Mouse (Mus musculus) hindbrain, embryonic 10.5 days (tissue): Measurements from ENCODE around the gene Tmem50b. TPM values are rescaled to one million over a fixed set of nuclear protein-coding genes. Genes with fewer than 3 reads are reported as not detected.

Experiments
- DNase-seq: peaks from one replicate; pipeline ENCODE4 v3.0.0-alpha.2; 2017; ENCODE audit warnings: low spot score
- H3K27ac ChIP-seq: fragments of 300-500 bp; sonication (generic); 2 replicates; pipeline ENCODE4 v1.5.1; 2016; ENCODE audit warnings: mild to moderate bottlenecking, moderate library complexity
- H3K27me3 ChIP-seq: fragments of 300-500 bp; sonication (generic); 2 replicates; pipeline ENCODE4 v1.6.1; 2016; ENCODE audit warnings: mild to moderate bottlenecking; ENCODE audit not compliant: poor library complexity, insufficient read depth, severe bottlenecking
- H3K36me3 ChIP-seq: fragments of 300-500 bp; sonication (generic); 2 replicates; pipeline ENCODE4 v1.6.1; 2016; ENCODE audit warnings: mild to moderate bottlenecking, moderate library complexity
- H3K4me1 ChIP-seq: fragments of 300-500 bp; sonication (generic); replicated peaks from 2 replicates; pipeline ENCODE4 v1.6.1; 2016; ENCODE audit warnings: mild to moderate bottlenecking
- H3K4me3 ChIP-seq: fragments of 300-500 bp; sonication (generic); 2 replicates; pipeline ENCODE4 v1.5.1; 2016; ENCODE audit warnings: mild to moderate bottlenecking, moderate library complexity
- H3K9me3 ChIP-seq: fragments of 300-500 bp; sonication (generic); 2 replicates; pipeline ENCODE4 v1.6.1; 2016; ENCODE audit warnings: mild to moderate bottlenecking, moderate library complexity
- WGBS: fragments of 180-500 bp; shearing (Covaris S2); methylation state at CpG from one replicate; pipeline ENCODE4 v1.1.7; 2016; 5-methylcytosine and 5-hydroxymethylcytosine counted together
- polyA plus RNA-seq: library from polyadenylated mRNA; unstranded; fragments of >200 nt; fragmentation: Nextera tagmentation; extraction: Ambion mirVana; gene quantifications from 2 replicates; pipeline ENCODE4 v1.2.1, GENCODE M21; 2016

Tmem50b gene
- polyA plus RNA-seq, 1 experiment from 2014 or later = 45.9 TPM

- Histone ChIP-seq H3K27me3 (no peaks in the 10 kb centered on the region), H3K36me3 (peaks cover 98% of the 10 kb centered on the region), H3K9me3 (no peaks in the 10 kb centered on the region), H3K27ac (no peak overlapping the region), H3K4me1 (no peaks in the 10 kb centered on the region), H3K4me3 (no peak overlapping the region)
- no peak for DNase-seq
- WGBS = 95% methylated on average over 3 of the region's 3 CpGs
Observed at GRCm38 (mm10) chr16:91628673-91629072, 31.1 kb upstream of the Tmem50b start.

- Histone ChIP-seq H3K36me3 (peaks cover 98% of the 10 kb centered on the region), H3K27me3 (no peaks in the 10 kb centered on the region), H3K9me3 (no peaks in the 10 kb centered on the region), H3K4me3 (no peak overlapping the region), H3K4me1 (no peaks in the 10 kb centered on the region), H3K27ac (no peak overlapping the region)
- 92% methylated on average over 7 of the region's 7 CpGs for WGBS
- no peak for DNase-seq
Observed at GRCm38 (mm10) chr16:91627831-91628230, 30.2 kb upstream of the Tmem50b start.

- H3K36me3 ChIP-seq = peaks cover 84% of the 10 kb centered on the region
- H3K4me3 ChIP-seq = no peak overlapping the region
- 92% methylated on average over 9 of the region's 9 CpGs for WGBS
- peaks cover 5% of the 10 kb centered on the region; the same call in 1 of the 2 replicates for H3K4me1 ChIP-seq
- DNase-seq = no peak
- H3K27me3 ChIP-seq = peaks cover 3% of the 10 kb centered on the region
- no peaks in the 10 kb centered on the region for H3K9me3 ChIP-seq
- H3K27ac ChIP-seq = no peak overlapping the region
Observed at GRCm38 (mm10) chr16:91623074-91623473, 25.5 kb upstream of the Tmem50b start.

GRCm38 (mm10) chr16:91620991-91621390, 23.4 kb upstream of the Tmem50b start:
- no peak for DNase-seq
- WGBS = 92% methylated on average over 11 of the region's 11 CpGs
- H3K4me3 ChIP-seq = no peak overlapping the region
- H3K27ac ChIP-seq = no peak overlapping the region
- peaks cover 64% of the 10 kb centered on the region for H3K36me3 ChIP-seq
- no peaks in the 10 kb centered on the region for H3K9me3 ChIP-seq
- peaks cover 11% of the 10 kb centered on the region for H3K27me3 ChIP-seq
- peaks cover 7% of the 10 kb centered on the region; the same call in 1 of the 2 replicates for H3K4me1 ChIP-seq

GRCm38 (mm10) chr16:91620185-91620584, 22.6 kb upstream of the Tmem50b start:
- no peak overlapping the region for H3K27ac ChIP-seq

GRCm38 (mm10) chr16:91618511-91619501, 21.2 kb upstream of the Tmem50b start, which contains the start of gene Dnajc28:
TSS of gene Dnajc28 (minus strand) at chr16:91619026.
- Histone ChIP-seq H3K9me3 (no peaks in the 10 kb centered on the region), H3K27ac (peak within 1 kb of the TSS; percentile 83), H3K4me3 (peak within 1 kb of the TSS; percentile 67), H3K4me1 (peaks cover 7% of the 10 kb centered on the region; the same call in 1 of the 2 replicates), H3K36me3 (peaks cover 42% of the 10 kb centered on the region), H3K27me3 (peaks cover 11% of the 10 kb centered on the region)
- DNase-seq = peak; percentile 74
- 11% methylated on average over 39 of the region's 39 CpGs for WGBS

More at GRCm38 (mm10) chr16:91620185-91620584, 22.6 kb upstream of the Tmem50b start:
- no peaks in the 10 kb centered on the region for H3K9me3 ChIP-seq
- WGBS = 92% methylated on average over 5 of the region's 5 CpGs
- H3K4me3 ChIP-seq = no peak overlapping the region
- no peak for DNase-seq
- H3K36me3 ChIP-seq = peaks cover 56% of the 10 kb centered on the region
- peaks cover 11% of the 10 kb centered on the region for H3K27me3 ChIP-seq
- H3K4me1 ChIP-seq = peaks cover 7% of the 10 kb centered on the region; the same call in 1 of the 2 replicates

- no peak for DNase-seq
- 88% methylated on average over 6 of the region's 6 CpGs for WGBS
- Histone ChIP-seq H3K9me3 (no peaks in the 10 kb centered on the region), H3K27me3 (peaks cover 11% of the 10 kb centered on the region), H3K4me1 (peaks cover 19% of the 10 kb centered on the region), H3K27ac (no peak overlapping the region), H3K4me3 (no peak overlapping the region), H3K36me3 (no peaks in the 10 kb centered on the region)
Observed at GRCm38 (mm10) chr16:91614552-91614951, 17.0 kb upstream of the Tmem50b start.

GRCm38 (mm10) chr16:91612525-91612924, 14.9 kb upstream of the Tmem50b start:
- H3K4me3 ChIP-seq = no peak overlapping the region
- WGBS = 63% methylated on average over 5 of the region's 5 CpGs
- H3K4me1 ChIP-seq = peaks cover 12% of the 10 kb centered on the region
- H3K9me3 ChIP-seq = no peaks in the 10 kb centered on the region; the same call in 1 of the 2 replicates
- H3K27me3 ChIP-seq = peaks cover 3% of the 10 kb centered on the region; the same call in 1 of the 2 replicates
- no peak for DNase-seq
- no peak overlapping the region for H3K27ac ChIP-seq
- H3K36me3 ChIP-seq = no peaks in the 10 kb centered on the region

GRCm38 (mm10) chr16:91611248-91611647, 13.6 kb upstream of the Tmem50b start:
- Histone ChIP-seq H3K4me3 (no peak overlapping the region), H3K4me1 (peaks cover 12% of the 10 kb centered on the region), H3K36me3 (no peaks in the 10 kb centered on the region), H3K9me3 (no peaks in the 10 kb centered on the region; the same call in 1 of the 2 replicates), H3K27me3 (no peaks in the 10 kb centered on the region), H3K27ac (no peak overlapping the region)
- 74% methylated on average over 11 of the region's 11 CpGs for WGBS
- no peak for DNase-seq

- H3K27ac ChIP-seq = no peak overlapping the region
- H3K4me3 ChIP-seq = no peak overlapping the region
- H3K9me3 ChIP-seq = no peaks in the 10 kb centered on the region; the same call in 1 of the 2 replicates
- H3K27me3 ChIP-seq = no peaks in the 10 kb centered on the region
- H3K36me3 ChIP-seq = no peaks in the 10 kb centered on the region
- WGBS = 86% methylated on average over 9 of the region's 9 CpGs
- H3K4me1 ChIP-seq = peaks cover 12% of the 10 kb centered on the region
- no peak for DNase-seq
Observed at GRCm38 (mm10) chr16:91609501-91610245, 12.1 kb upstream of the Tmem50b start.

- H3K4me1 ChIP-seq = 0 out of 2 replicates have a peak, but pooled peaks cover 3% of the 10 kb centered on the region
- no peak overlapping the region for H3K27ac ChIP-seq
- whole genome bisulfite sequencing = 94% methylated on average over 8 of the region's 8 CpGs
- no peak for DNase-seq
- no peaks in the 10 kb centered on the region for H3K36me3 ChIP-seq
- H3K27me3 ChIP-seq = no peaks in the 10 kb centered on the region
- no peak overlapping the region for H3K4me3 ChIP-seq
- H3K9me3 ChIP-seq = no peaks in the 10 kb centered on the region; the same call in 1 of the 2 replicates
Observed at GRCm38 (mm10) chr16:91606958-91607357, 9.4 kb upstream of the Tmem50b start.

GRCm38 (mm10) chr16:91605156-91605555, 7.6 kb upstream of the Tmem50b start:
- Histone ChIP-seq H3K27ac (no peak overlapping the region), H3K9me3 (no peaks in the 10 kb centered on the region; the same call in 1 of the 2 replicates), H3K4me3 (no peak overlapping the region), H3K4me1 (no peaks in the 10 kb centered on the region), H3K27me3 (0 out of 2 replicates have a peak, but pooled peaks cover 3% of the 10 kb centered on the region), H3K36me3 (no peaks in the 10 kb centered on the region)
- no peak for DNase-seq
- whole genome bisulfite sequencing = 84% methylated on average over 6 of the region's 6 CpGs
